Mouse (Mus musculus) kidney, postnatal 25 days (tissue): ENCODE measurements around the gene Prokr1.
A peak's percentile ranks its signal among the peaks of the same experiment; 100 is the strongest.
"Not testable (repeated sequence)": the region's sequence is repeated elsewhere in the genome, so short reads cannot be mapped to it uniquely, and the experiment has no call there.

ENCODE experiments used
- DNase-seq, 2 experiments: peaks; one replicate each; pipeline ENCODE4 v3.0.0; 2021; ENCODE audit warnings: mixed read lengths in 2 of 2

The Prokr1 gene

DNA sequence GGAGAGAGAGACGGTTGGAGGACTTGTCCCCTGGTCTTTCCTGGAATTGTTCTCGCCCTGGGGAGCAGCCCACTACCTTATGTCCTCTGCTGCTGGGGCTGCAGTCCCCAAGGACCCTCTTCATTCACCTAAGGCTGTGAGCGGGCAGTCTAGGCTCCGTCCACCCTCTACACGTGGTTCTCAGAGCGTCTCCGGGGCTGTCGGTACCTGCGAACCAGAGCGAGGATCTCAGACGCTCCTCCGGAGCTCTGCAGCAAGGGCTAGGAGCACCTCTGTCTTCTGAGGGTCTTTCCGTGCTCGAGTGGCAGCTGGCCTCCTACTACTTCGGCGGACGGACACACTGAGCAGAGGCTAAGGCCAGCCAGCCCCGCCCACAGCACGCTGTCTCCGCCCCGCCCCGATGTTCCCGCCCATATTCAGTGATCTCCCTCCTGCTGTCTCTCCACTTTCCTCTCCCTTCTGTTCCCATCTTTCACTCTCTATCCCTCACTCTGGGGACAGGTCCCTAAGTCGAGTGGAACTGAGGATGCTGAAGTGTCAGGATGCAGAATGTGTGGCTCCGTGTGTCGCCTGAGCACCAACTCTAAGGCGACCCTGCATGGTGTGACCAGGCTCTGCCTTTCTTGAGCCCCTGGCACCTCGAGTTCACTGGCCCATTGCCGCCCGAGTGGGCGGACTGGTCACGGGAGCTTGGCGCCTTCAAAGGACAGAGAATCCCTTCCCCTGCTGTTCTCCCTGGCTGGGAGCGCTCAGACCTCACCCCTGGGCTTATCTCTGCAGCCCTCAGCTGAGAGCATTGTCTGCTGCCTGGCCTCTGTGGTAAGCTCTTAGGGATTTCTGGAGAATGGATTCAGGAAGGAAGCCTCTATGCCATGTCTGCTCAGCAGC is at the start of gene Prokr1:
Gene Prokr1 (minus strand): TSS at position 350 of the 888 bp plus-strand sequence.
- DNase-seq, result peak; percentile 68 to 74

- no peak for DNase-seq
Observed at GRCm38 (mm10) chr6:87638134-87638660, 47.7 kb upstream of the Prokr1 start.

DNA sequence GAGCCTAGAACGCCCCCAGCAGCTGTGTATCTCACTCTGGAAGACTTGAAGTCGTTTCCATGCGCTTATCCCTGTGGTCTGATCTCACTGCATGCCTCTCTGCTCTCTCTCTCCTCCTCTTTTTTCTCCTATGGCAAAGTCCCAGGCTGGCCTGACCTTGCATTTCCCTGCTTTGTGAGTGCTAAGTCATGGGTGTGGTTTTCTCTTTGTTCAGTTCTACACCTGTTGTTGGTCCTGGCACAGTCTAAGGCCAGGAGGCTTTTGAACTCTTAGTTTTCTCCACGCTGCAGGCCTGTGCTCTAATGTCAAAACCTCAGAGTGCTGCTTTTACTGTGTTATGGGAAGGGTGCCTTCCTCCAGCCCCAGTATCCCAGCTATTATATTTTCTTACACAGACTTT is 41.6 kb upstream of the Prokr1 start:
- DNase-seq, result no peak

DNA sequence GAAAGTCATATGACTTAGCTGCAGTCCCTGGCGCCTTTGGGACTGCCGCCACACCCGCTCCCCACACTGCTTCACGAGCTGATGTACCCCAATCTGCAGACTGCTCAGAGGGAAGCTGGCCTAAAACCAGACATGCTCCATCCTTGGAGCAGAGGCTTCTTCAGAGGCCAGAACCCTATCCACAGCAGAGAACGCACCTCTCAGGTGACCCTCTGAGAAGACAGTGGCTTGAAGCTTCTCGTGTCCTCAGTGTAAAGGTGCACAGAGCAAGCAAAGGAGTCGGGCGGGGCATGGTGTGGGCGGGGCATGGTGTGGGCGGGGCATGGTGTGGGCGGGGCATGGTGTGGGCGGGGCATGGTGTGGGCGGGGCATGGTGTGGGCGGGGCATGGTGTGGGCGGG is 38.4 kb upstream of the Prokr1 start:
- DNase-seq, result not testable (repeated sequence)

DNA sequence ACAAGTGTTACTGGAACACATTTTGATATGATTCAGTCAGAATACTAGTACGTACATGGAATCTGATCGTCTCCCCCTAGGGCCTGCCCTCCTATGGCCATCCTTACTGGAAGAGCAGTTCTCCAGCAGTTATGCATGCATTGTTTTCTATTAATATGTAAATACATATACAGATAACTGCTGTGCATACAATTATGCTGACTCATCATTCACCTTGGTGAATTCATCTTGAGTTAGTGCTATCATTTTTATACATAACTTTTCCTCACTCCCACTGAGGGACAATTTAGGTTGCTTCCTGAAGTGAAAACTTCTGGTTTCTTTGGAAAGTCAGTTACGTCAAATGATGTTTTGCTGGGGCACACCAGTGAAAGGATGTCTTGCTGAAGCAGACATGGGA is 32.6 kb upstream of the Prokr1 start:
- no peak for DNase-seq

DNA sequence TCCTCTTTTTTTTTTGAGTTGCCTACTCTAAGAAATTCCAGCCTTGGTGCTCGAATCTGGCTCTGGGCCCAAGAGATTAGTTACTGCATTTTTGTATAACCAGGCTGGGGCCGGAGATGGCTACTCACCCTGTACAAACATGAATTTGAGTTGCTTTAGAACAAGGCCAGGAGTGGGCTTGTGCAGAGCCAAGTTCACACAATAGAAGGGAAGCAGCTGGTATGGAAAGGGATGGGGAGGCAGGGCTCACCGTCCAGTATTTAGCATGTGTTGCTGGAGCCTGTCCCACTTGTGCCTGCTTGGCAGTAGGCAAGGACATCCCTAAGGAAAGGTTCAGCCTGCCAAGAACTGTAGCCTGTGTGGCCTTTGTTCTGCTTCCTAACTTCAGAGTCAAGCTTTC is 30.7 kb upstream of the Prokr1 start:
- DNase-seq, result peak; percentile 39 to 42

DNA sequence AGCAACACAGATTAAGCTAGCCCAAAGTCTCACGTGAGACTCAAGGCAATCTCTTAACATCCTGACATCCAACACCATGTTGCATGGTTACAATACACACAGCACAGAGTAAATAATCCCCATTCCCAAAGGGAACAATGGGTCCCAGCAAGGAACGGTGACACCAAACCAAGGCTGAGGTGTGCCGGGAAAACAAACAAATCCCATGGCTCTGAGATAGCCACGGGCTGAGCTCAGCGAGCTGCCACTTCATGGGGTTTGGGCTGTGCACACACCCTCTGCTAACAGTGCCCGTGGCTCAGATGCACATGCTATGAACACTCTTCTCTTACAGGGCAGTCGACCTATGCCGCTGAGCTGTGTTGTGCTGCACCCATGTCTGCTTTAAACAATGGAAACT is 27.5 kb upstream of the Prokr1 start:
- DNase-seq, result no peak

GRCm38 (mm10) chr6:87615696-87616083 is 25.1 kb upstream of the Prokr1 start:
- no peak for DNase-seq

DNA sequence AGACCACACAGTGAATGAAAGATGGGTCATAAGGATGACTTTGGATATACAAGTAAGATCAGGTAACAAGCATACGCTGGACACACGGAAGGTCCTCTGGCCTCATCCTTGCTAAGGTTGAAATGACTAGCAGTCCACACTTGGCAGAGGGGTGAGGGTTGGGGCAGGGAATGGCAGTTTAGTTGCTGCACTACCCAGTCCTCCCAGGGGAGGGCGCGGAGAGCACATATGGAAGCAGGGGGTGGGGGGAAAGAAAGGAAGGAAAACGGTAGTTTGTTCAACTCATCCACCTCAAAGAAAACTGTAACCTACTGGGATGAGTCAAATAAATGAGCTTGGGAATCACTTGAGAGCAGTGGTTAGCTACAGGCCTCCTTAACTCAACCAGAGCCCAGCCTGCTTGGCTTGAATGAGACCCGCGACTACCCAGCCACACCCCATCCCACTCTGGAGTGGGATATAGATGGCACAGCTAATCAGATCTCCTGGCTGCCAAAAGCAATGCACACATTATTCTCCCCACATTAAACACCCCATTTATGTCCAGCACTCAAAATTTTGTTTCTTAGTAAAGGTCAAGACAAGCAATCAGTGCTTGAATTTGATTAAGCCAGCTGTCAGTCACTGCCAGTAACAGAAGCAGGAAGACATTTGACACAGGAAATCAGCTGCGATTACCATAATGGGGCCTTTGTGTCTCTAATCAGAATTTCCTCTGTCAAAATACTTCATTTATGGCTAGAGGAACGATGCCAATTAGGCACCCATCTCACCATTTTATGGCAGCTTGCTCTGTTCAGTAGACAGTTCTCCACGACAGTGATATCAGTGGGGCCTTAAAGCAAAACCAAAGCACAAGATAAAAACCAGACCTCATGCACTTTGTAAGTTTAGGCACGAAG is 24.5 kb upstream of the Prokr1 start:
- peak; percentile 64 to 76 for DNase-seq

DNA sequence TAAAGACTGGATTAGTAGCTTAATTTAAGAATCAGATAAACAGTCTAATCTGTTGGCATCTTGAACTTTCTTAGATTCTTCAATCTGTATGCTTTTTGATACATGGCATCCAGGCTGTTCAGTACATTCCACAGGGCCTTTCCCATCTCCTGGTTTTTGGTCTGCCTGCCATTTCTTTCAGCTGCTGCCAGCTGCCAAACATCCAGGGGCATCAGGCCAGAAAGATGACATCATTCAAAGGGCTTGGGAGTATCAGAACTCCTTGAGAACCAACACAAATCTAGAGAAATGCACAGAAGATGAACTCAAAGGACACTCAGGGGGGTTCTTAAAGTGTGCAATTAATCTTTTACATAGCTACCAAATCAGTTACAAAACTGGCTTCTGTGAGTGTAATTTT is 9.3 kb upstream of the Prokr1 start:
- peak in 1 of 2 experiments; percentile 29 for DNase-seq

DNA sequence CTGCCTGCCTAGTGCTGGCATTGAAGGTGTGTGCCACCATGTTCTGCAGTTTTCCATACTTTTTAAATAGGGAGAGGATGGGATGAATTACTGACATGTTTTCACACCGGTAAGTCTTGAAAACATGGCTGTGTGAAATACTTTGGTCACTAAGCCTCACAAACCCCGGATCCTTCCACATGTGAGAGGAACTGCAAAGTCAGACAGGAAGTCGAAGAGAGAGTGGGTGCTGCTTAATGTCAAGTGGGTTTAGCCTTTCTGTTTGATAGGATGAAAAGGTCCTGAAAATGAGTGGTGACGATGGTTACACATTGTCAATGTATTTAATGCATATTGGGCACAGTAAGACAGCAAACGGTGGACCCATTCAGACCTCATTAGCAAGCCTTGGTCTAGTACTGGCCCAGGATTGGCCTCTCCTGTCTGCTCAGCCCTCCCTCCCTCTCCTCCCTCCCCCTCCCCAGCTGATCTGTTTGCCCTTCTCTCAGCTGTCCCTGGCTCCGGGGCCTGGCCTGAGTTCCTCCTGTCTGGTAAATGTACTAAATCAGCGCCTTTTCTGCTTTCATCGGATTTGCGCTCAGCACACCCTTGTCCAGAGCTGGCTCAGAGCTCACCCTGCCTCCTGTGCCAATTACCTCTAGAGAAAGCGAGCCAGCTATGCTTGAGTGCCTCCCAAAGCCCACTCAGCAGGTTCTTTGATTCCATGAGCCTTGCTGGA is 6.7 kb upstream of the Prokr1 start:
- peak; percentile 75 to 90 for DNase-seq

GRCm38 (mm10) chr6:87594188-87594587 is 3.6 kb upstream of the Prokr1 start:
- DNase-seq, result no peak

GRCm38 (mm10) chr6:87589718-87590393 is 687 bp downstream of the Prokr1 start:
- no peak for DNase-seq

GRCm38 (mm10) chr6:87583991-87584390 is 6.6 kb downstream of the Prokr1 start:
- DNase-seq, result no peak

DNA sequence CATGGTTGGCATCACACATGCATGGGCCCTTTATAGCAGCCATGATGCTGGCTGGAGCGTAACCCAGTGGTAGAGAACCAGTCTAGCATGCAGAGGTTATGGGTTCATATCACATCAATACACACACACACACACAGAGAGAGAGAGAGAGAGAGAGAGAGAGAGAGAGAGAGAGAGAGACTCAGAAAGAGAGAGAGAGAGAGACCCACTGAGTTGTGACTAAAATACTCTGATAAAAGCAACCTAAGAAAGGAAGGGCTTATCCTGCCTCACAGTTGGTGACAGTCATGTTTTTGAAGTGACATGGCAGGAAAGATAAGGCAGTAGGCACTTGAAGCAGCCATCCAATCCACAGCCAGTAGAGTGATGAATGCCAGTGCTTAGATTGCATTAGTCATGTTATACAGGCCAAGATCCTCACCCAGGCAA is 7.3 kb downstream of the Prokr1 start:
- DNase-seq, result no peak

DNA sequence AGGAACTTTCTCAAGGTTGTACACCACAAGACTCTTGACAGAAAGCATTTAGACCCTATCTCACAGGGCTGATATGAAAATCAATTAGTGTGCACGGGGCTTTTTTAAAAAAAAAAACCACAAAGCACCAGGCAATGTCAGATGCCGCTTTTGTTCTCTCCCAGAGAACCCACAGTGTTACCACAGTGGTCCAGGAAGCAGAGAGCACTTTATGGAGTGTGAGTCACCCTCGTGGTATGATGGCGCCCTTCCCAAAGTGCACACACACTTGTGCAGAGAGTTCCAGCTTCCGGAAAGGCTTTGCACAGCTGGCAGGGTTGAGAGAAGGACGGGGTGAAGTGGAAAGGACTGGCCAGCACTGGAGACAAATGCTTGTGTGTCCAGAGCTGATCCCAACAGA is 8.1 kb downstream of the Prokr1 start:
- peak; percentile 13 to 42 for DNase-seq

DNA sequence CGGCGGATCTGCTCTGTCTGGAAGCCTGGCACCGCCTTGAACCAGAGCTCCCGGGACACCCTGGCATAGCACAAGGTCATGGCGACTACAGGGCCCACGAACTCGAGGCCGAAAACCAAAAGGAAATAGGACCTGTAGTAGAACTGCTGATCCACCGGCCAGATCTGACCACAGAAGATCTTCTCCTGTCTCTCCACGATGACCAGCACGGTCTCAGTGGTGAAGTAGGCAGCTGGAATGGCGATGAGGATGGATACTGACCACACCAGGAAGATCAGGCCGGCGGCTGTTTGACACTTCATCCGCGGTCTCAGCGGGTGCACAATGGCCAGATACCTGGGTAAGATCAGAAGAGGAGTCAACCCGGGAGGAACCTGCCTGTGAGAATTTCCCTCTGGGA is 9.0 kb downstream of the Prokr1 start:
- DNase-seq, result no peak

DNA sequence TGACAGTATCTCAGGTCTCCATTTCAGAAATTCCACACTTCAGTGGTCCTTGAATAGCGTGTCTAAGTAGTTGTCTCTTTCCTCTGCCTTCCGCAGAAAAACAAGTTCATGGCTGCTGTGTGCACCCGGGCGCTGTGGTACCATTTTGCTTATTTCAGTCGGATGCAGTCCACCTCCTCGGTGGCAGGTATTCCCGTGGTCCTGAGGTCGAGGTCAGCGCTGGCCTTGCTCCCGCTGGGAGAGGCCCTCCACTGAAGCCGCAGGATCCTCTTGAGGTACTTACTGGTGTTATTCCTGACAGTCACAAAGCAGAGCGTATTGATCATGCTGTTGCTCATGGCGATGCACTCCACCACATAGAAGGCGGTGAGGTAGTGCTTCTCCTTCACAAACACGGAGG is 9.5 kb downstream of the Prokr1 start:
- DNase-seq, result no peak

GRCm38 (mm10) chr6:87578247-87578646 is 12.3 kb downstream of the Prokr1 start:
- no peak for DNase-seq

DNA sequence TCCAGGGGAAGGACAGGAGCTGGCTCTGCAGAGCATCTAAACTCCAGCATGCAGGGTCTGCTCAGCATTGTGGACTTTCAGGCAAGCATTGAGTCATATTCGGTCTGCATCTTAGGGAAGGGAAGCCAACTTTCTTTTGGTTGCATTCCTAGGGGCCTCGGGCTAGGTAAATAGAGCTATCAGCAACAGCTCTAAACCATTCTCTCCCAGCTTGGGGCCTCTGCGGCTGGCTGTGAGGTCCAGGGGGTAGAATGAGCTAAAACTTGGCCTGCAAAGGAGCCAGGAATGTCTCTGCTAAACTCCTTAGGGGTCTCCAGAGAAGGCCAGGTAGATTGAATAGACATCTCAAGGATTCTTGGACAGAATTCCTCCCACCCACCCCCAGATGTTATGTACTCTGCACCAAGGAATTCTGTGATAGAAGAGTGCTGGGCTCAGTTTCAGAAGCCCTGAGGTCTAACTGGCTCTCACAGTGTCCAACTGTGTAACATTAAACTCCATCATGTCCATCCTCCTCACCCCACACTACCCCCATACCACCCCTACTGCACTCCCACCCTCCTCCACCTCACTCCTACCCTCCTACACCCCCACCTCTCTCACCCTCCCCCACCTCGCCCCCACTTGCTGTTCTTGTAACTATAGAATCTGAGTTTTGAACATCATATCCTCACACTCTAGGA is 13.8 kb downstream of the Prokr1 start:
- no peak for DNase-seq

DNA sequence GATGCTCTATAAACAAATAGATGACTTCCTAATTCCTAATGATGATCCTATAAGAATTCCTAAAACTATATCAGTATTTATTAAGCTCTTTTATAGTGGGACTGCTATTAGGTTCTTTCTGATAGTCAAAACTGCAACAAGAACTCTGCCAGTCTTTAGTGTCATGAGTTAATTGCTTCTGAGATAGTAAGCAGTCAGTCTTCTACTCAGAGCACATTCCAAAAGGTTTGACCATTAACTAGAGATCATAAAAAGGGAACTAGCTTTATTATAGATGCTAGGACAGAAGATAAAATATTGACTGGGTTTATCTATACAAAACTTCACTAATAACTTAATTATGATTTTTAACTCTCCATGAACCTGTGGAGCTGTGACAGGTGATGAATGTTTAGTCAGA is 18.7 kb downstream of the Prokr1 start:
- not testable (repeated sequence) for DNase-seq
